Mouse (Mus musculus): ENCODE data around the gene Epb41l2. TPM values are rescaled to one million over a fixed set of nuclear protein-coding genes. Genes with fewer than 3 reads are reported as not detected.

Gene Epb41l2
- polyA plus RNA-seq, 1 experiment from 2014 or later: 40.8 TPM

GRCm38 (mm10) chr10:25325690-25326089, 33.9 kb upstream of the Epb41l2 start:
- H3K27me3 ChIP-seq (ENCODE audit: control insufficient read depth, insufficient read depth, low read length): no peaks in the 10 kb centered on the region
- no peaks in the 10 kb centered on the region for H3K4me1 ChIP-seq (ENCODE audit: control insufficient read depth, insufficient read depth, low read length)
- 77% methylated on average over 4 of the region's 4 CpGs for WGBS
- no peak overlapping the region for H3K9ac ChIP-seq (ENCODE audit: low read length)
- no peaks in the 10 kb centered on the region for H3K9me3 ChIP-seq (ENCODE audit: control insufficient read depth, low read length)
- no peak for DNase-seq (ENCODE audit: low spot score, missing footprints)
- ATAC-seq (ENCODE audit: low FRiP score): no peak
- H3K4me2 ChIP-seq: no peak overlapping the region
- H3K36me3 ChIP-seq (ENCODE audit: control insufficient read depth, insufficient read depth, low read length): no peaks in the 10 kb centered on the region
- H3K4me3 ChIP-seq (ENCODE audit: low read depth, low read length): no peak overlapping the region
- no peak overlapping the region for H3K27ac ChIP-seq (ENCODE audit: low read depth, low read length)

- ATAC-seq (ENCODE audit: low FRiP score): no peak
- DNase-seq (ENCODE audit: low spot score, missing footprints): no peak
- H3K4me3 ChIP-seq (ENCODE audit: low read depth, low read length): no peak overlapping the region
- no peaks in the 10 kb centered on the region for H3K9me3 ChIP-seq (ENCODE audit: control insufficient read depth, low read length)
- H3K27ac ChIP-seq (ENCODE audit: low read depth, low read length): no peak overlapping the region
- H3K4me2 ChIP-seq: no peak overlapping the region
- H3K27me3 ChIP-seq (ENCODE audit: control insufficient read depth, insufficient read depth, low read length): no peaks in the 10 kb centered on the region
- H3K4me1 ChIP-seq (ENCODE audit: control insufficient read depth, insufficient read depth, low read length): no peaks in the 10 kb centered on the region
- H3K9ac ChIP-seq (ENCODE audit: low read length): no peak overlapping the region
- no peaks in the 10 kb centered on the region for H3K36me3 ChIP-seq (ENCODE audit: control insufficient read depth, insufficient read depth, low read length)
- 84% methylated on average over 6 of the region's 6 CpGs for WGBS
These were observed 32.1 kb upstream of the Epb41l2 start for GRCm38 (mm10) chr10:25327511-25327910.

DNA sequence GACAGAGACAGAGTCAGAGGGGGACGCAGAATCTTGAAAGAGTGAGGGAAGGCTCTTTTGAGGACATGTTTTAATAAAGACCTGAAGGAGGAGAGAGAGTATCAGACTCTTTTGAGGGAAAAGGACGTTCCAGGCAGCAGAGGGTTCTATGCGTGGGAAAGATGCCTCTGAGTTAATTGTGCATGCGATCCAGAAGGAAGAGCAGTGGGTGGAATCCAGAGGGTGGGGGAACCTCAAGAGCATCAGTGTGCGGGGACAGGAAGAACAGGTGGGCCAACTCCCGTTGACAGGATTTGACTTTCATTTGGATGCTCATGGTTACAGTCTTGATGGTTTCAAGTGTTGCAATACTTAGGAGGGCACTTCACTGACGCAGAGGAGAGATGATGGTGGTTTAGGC, 29.5 kb upstream of the Epb41l2 start:
- ATAC-seq (ENCODE audit: low FRiP score): no peak
- 93% methylated on average over 7 of the region's 7 CpGs for WGBS
- no peak for DNase-seq (ENCODE audit: low spot score, missing footprints)

GRCm38 (mm10) chr10:25331321-25332049, 28.1 kb upstream of the Epb41l2 start:
- Histone ChIP-seq H3K4me3 (ENCODE audit: low read depth, low read length) (no peak overlapping the region), H3K9me3 (ENCODE audit: control insufficient read depth, low read length) (no peaks in the 10 kb centered on the region), H3K9ac (ENCODE audit: low read length) (no peak overlapping the region), H3K4me2 (no peak overlapping the region), H3K27me3 (ENCODE audit: control insufficient read depth, insufficient read depth, low read length) (no peaks in the 10 kb centered on the region), H3K27ac (ENCODE audit: low read depth, low read length) (no peak overlapping the region), H3K4me1 (ENCODE audit: control insufficient read depth, insufficient read depth, low read length) (no peaks in the 10 kb centered on the region), H3K36me3 (ENCODE audit: control insufficient read depth, insufficient read depth, low read length) (no peaks in the 10 kb centered on the region)
- WGBS: 74% methylated on average over 9 of the region's 9 CpGs
- DNase-seq (ENCODE audit: low spot score, missing footprints) (no peak), ATAC-seq (ENCODE audit: low FRiP score) (no peak)

More for the DNA sequence above, 29.5 kb upstream of the Epb41l2 start:
- Histone ChIP-seq H3K9me3 (ENCODE audit: control insufficient read depth, low read length) (no peaks in the 10 kb centered on the region), H3K4me2 (no peak overlapping the region), H3K27me3 (ENCODE audit: control insufficient read depth, insufficient read depth, low read length) (no peaks in the 10 kb centered on the region), H3K4me1 (ENCODE audit: control insufficient read depth, insufficient read depth, low read length) (no peaks in the 10 kb centered on the region), H3K27ac (ENCODE audit: low read depth, low read length) (no peak overlapping the region), H3K9ac (ENCODE audit: low read length) (no peak overlapping the region), H3K4me3 (ENCODE audit: low read depth, low read length) (no peak overlapping the region), H3K36me3 (ENCODE audit: control insufficient read depth, insufficient read depth, low read length) (no peaks in the 10 kb centered on the region)

DNA sequence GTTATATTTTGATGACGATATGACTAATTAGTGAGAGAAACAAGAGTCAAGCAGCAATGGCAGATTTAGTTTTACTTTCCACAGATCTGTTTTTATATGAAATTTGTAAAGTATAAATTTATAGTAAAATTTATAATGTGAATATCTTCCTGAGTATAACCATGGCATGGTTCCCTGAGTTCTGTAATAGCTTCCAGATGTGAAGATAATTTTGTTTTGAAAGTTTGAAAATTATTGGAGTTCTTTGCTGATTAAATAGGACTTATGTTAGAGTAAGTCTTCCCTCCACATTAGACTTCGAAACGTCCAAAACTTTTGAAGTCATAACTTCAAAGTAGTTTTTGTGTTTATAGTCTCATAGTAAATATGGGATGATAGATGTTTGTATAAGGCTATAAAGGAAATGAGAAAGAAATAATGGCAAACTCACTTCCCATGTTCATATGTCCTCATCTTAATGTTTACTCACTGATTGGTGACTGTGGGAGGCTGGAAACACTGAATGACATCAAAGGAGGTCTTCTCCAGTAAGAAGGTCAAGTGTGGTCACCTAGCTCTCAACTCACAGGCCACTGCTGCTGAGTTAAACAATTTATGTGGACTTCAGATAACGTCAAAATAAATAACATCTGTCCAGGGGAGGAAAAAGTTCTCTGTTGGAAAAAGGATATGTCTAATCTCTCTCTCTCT, 26.1 kb upstream of the Epb41l2 start:
- no peak overlapping the region for H3K4me2 ChIP-seq
- no peaks in the 10 kb centered on the region for H3K4me1 ChIP-seq (ENCODE audit: control insufficient read depth, insufficient read depth, low read length)
- H3K9me3 ChIP-seq (ENCODE audit: control insufficient read depth, low read length): no peaks in the 10 kb centered on the region
- no peak overlapping the region for H3K27ac ChIP-seq (ENCODE audit: low read depth, low read length)
- H3K9ac ChIP-seq (ENCODE audit: low read length): no peak overlapping the region
- no peaks in the 10 kb centered on the region for H3K27me3 ChIP-seq (ENCODE audit: control insufficient read depth, insufficient read depth, low read length)
- no peaks in the 10 kb centered on the region for H3K36me3 ChIP-seq (ENCODE audit: control insufficient read depth, insufficient read depth, low read length)
- 75% methylated on average over 4 of the region's 4 CpGs for WGBS
- H3K4me3 ChIP-seq (ENCODE audit: low read depth, low read length): no peak overlapping the region
- no peak for DNase-seq (ENCODE audit: low spot score, missing footprints)
- no peak for ATAC-seq (ENCODE audit: low FRiP score)

- WGBS: 97% methylated on average over 5 of the region's 5 CpGs
- no peaks in the 10 kb centered on the region for H3K36me3 ChIP-seq (ENCODE audit: control insufficient read depth, insufficient read depth, low read length)
These were observed 18.9 kb upstream of the Epb41l2 start for GRCm38 (mm10) chr10:25340675-25341074.

GRCm38 (mm10) chr10:25342801-25343200, 16.8 kb upstream of the Epb41l2 start:
- Histone ChIP-seq H3K4me3 (ENCODE audit: low read depth, low read length) (no peak overlapping the region), H3K27ac (ENCODE audit: low read depth, low read length) (no peak overlapping the region), H3K27me3 (ENCODE audit: control insufficient read depth, insufficient read depth, low read length) (no peaks in the 10 kb centered on the region), H3K36me3 (ENCODE audit: control insufficient read depth, insufficient read depth, low read length) (no peaks in the 10 kb centered on the region), H3K4me2 (no peak overlapping the region), H3K4me1 (ENCODE audit: control insufficient read depth, insufficient read depth, low read length) (no peaks in the 10 kb centered on the region), H3K9ac (ENCODE audit: low read length) (no peak overlapping the region), H3K9me3 (ENCODE audit: control insufficient read depth, low read length) (no peaks in the 10 kb centered on the region)
- ATAC-seq (ENCODE audit: low FRiP score) (no peak), DNase-seq (ENCODE audit: low spot score, missing footprints) (no peak)

More at GRCm38 (mm10) chr10:25340675-25341074, 18.9 kb upstream of the Epb41l2 start:
- no peak overlapping the region for H3K9ac ChIP-seq (ENCODE audit: low read length)
- H3K27ac ChIP-seq (ENCODE audit: low read depth, low read length): no peak overlapping the region
- no peaks in the 10 kb centered on the region for H3K4me1 ChIP-seq (ENCODE audit: control insufficient read depth, insufficient read depth, low read length)
- H3K4me3 ChIP-seq (ENCODE audit: low read depth, low read length): no peak overlapping the region
- no peak for ATAC-seq (ENCODE audit: low FRiP score)
- no peaks in the 10 kb centered on the region for H3K27me3 ChIP-seq (ENCODE audit: control insufficient read depth, insufficient read depth, low read length)
- H3K4me2 ChIP-seq: no peak overlapping the region
- H3K9me3 ChIP-seq (ENCODE audit: control insufficient read depth, low read length): no peaks in the 10 kb centered on the region
- no peak for DNase-seq (ENCODE audit: low spot score, missing footprints)

- WGBS: 92% methylated on average over 3 of the region's 3 CpGs
- Histone ChIP-seq H3K27ac (ENCODE audit: low read depth, low read length) (no peak overlapping the region), H3K27me3 (ENCODE audit: control insufficient read depth, insufficient read depth, low read length) (no peaks in the 10 kb centered on the region), H3K4me2 (no peak overlapping the region), H3K36me3 (ENCODE audit: control insufficient read depth, insufficient read depth, low read length) (no peaks in the 10 kb centered on the region), H3K4me1 (ENCODE audit: control insufficient read depth, insufficient read depth, low read length) (no peaks in the 10 kb centered on the region), H3K4me3 (ENCODE audit: low read depth, low read length) (no peak overlapping the region), H3K9ac (ENCODE audit: low read length) (no peak overlapping the region), H3K9me3 (ENCODE audit: control insufficient read depth, low read length) (no peaks in the 10 kb centered on the region)
- ATAC-seq (ENCODE audit: low FRiP score): no peak
- no peak for DNase-seq (ENCODE audit: low spot score, missing footprints)
These were observed 5.7 kb upstream of the Epb41l2 start for GRCm38 (mm10) chr10:25353941-25354340.

- Histone ChIP-seq H3K27me3 (ENCODE audit: control insufficient read depth, insufficient read depth, low read length) (no peaks in the 10 kb centered on the region), H3K4me2 (no peak overlapping the region), H3K27ac (ENCODE audit: low read depth, low read length) (no peak overlapping the region), H3K9me3 (ENCODE audit: control insufficient read depth, low read length) (no peaks in the 10 kb centered on the region), H3K4me1 (ENCODE audit: control insufficient read depth, insufficient read depth, low read length) (no peaks in the 10 kb centered on the region), H3K4me3 (ENCODE audit: low read depth, low read length) (no peak overlapping the region), H3K36me3 (ENCODE audit: control insufficient read depth, insufficient read depth, low read length) (no peaks in the 10 kb centered on the region), H3K9ac (ENCODE audit: low read length) (no peak overlapping the region)
- DNase-seq (ENCODE audit: low spot score, missing footprints) (no peak), ATAC-seq (ENCODE audit: low FRiP score) (no peak)
- 91% methylated on average over 7 of the region's 7 CpGs for WGBS
These were observed 5.2 kb upstream of the Epb41l2 start for GRCm38 (mm10) chr10:25354390-25354789.
